Mouse (Mus musculus) gastrocnemius, postnatal 36 days (tissue): ENCODE data around the gene Cabp7. TPM values are rescaled to one million over a fixed set of nuclear protein-coding genes. Genes with fewer than 3 reads are reported as not detected.
A peak's percentile ranks its signal among the peaks of the same experiment; 100 is the strongest.

Source experiments
- DNase-seq, 2 experiments: peaks; one replicate each; pipeline ENCODE4 v3.0.0; 2022
- intact Hi-C: fragments of 180-260 bp; cut with DNase I; formaldehyde crosslinking; loops from one replicate; pipeline ENCODE4 v1.15.1; 2025
- total RNA-seq, 2 experiments: library from RNA; stranded (reverse); gene quantifications; 2 replicates each; pipeline ENCODE4 v1.2.3; 2021

The Cabp7 gene
- total RNA-seq, 2 experiments from 2014 or later, result 0.33 to 0.74 TPM

GRCm38 (mm10) chr11:4752836-4753235, 6.3 kb upstream of the Cabp7 start:
- no peak for DNase-seq
- intact Hi-C loops, result no loop called here

GRCm38 (mm10) chr11:4750263-4750662, 3.7 kb upstream of the Cabp7 start:
- peak; percentile 35 to 44 for DNase-seq
- intact Hi-C loops, result no loop called here

- intact Hi-C loops, result no loop called here
- DNase-seq, result no peak
Observed at GRCm38 (mm10) chr11:4747285-4747684, 707 bp upstream of the Cabp7 start.

- intact Hi-C loops, result no loop called here
- no peak for DNase-seq
Observed at GRCm38 (mm10) chr11:4745969-4746368, 609 bp downstream of the Cabp7 start.

- intact Hi-C loops, result no loop called here
- DNase-seq, result no peak
Observed at GRCm38 (mm10) chr11:4744691-4745090, 1.9 kb downstream of the Cabp7 start.

GRCm38 (mm10) chr11:4740785-4741184, 5.8 kb downstream of the Cabp7 start:
- DNase-seq, result no peak
- intact Hi-C loops, result no loop called here

GRCm38 (mm10) chr11:4738719-4739118, 7.9 kb downstream of the Cabp7 start:
- no peak for DNase-seq
- intact Hi-C loops, result loop anchor here (5.0 kb wide), 1 partner anchor 84 kb away; no protein-coding TSS in a partner anchor

- no peak for DNase-seq
- intact Hi-C loops, result loop anchor here (5.0 kb wide), 1 partner anchor 85 kb away; no protein-coding TSS in a partner anchor
Observed at GRCm38 (mm10) chr11:4737682-4738081, 8.9 kb downstream of the Cabp7 start.

- intact Hi-C loops, result loop anchor here (5.0 kb wide), 1 partner anchor 86 kb away; no protein-coding TSS in a partner anchor
- DNase-seq, result no peak
Observed at GRCm38 (mm10) chr11:4736355-4736754, 10.2 kb downstream of the Cabp7 start.

- intact Hi-C loops, result no loop called here
- no peak for DNase-seq
Observed at GRCm38 (mm10) chr11:4734179-4734578, 12.4 kb downstream of the Cabp7 start.

GRCm38 (mm10) chr11:4731781-4732180, 14.8 kb downstream of the Cabp7 start:
- intact Hi-C loops, result no loop called here
- DNase-seq, result no peak

- intact Hi-C loops, result no loop called here
- no peak for DNase-seq
Observed at GRCm38 (mm10) chr11:4730913-4731312, 15.7 kb downstream of the Cabp7 start.

- DNase-seq, result no peak
- intact Hi-C loops, result no loop called here
Observed at GRCm38 (mm10) chr11:4730096-4730495, 16.5 kb downstream of the Cabp7 start.

GRCm38 (mm10) chr11:4729603-4730002, 17.0 kb downstream of the Cabp7 start:
- no peak for DNase-seq
- intact Hi-C loops, result no loop called here

GRCm38 (mm10) chr11:4721728-4722127, 24.9 kb downstream of the Cabp7 start:
- intact Hi-C loops, result no loop called here
- no peak for DNase-seq

- intact Hi-C loops, result no loop called here
- no peak for DNase-seq
Observed at GRCm38 (mm10) chr11:4720900-4721580, 25.5 kb downstream of the Cabp7 start.

- intact Hi-C loops, result no loop called here
- no peak for DNase-seq
Observed at GRCm38 (mm10) chr11:4720393-4720792, 26.2 kb downstream of the Cabp7 start.

- intact Hi-C loops, result no loop called here
- DNase-seq, result no peak
Observed at GRCm38 (mm10) chr11:4719961-4720360, 26.6 kb downstream of the Cabp7 start.

- no peak for DNase-seq
- intact Hi-C loops, result no loop called here
Observed at GRCm38 (mm10) chr11:4718548-4718947, 28.0 kb downstream of the Cabp7 start.

- intact Hi-C loops, result no loop called here
- no peak for DNase-seq
Observed at GRCm38 (mm10) chr11:4716530-4717236, 29.9 kb downstream of the Cabp7 start.

GRCm38 (mm10) chr11:4715596-4715995, 31.0 kb downstream of the Cabp7 start:
- intact Hi-C loops, result no loop called here
- no peak for DNase-seq

GRCm38 (mm10) chr11:4714727-4715126, 31.9 kb downstream of the Cabp7 start:
- DNase-seq, result no peak
- intact Hi-C loops, result no loop called here
